Mouse (Mus musculus) lung, postnatal 0 days (tissue): ENCODE results near the gene Vps37d.

Experiments used
- CTCF ChIP-seq: IDR thresholded peaks from 2 replicates; pipeline ENCODE4 v1.5.1; 2016; ENCODE audit warnings: antibody characterized with exemption, mild to moderate bottlenecking
- EP300 ChIP-seq: IDR thresholded peaks from 2 replicates; pipeline ENCODE4 v1.6.1; 2016; ENCODE audit warnings: antibody characterized with exemption, mild to moderate bottlenecking, control low read depth

GRCm38 (mm10) chr5:135040777-135041176 lies 37.3 kb downstream of the Vps37d start:
- no peak for TF ChIP-seq EP300
- TF ChIP-seq CTCF = no peak
